In the genomic region with DNA sequence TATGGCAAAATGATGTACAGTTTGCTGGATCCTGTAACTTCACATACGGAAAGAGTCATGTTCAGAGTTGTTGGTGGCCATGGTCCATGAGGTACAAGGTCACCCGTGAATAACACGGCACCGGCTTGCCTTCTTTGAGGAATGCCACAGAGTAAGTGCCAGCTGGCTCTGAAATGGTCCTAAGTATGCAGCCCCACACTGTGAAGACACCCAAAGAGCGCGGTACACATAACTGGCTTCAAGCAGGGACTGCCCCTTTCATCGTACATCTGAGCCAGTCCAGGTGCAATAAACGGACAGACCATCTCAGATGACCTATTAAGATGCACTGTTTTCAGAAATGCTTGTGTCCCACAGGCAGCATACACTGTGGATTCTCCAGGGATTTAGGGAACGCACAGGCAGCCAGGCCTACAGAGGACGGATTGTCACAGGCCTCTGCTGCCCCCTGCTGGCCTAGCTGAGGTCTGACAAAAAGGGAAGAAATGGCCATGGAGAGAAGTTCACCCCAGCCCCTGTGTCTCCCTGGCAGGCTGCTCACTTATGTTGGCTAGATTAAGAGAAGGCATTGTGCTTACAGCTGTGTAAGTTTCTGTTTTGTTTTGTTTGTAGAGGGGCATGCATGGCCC, we compare ENCODE assay signal across 8 mouse cellular contexts.
A peak's percentile ranks its signal among the peaks of the same experiment; 100 is the strongest.
DNase-seq lines count a peak whose midpoint lies in the region; ATAC-seq lines count a peak whose summit lies in the region.

No protein-coding gene starts in this region.

- H3K4me1 ChIP-seq in forebrain, embryonic 11.5 days (replicated peaks; ENCODE audit: control insufficient read depth, insufficient read depth, low read length), result no peaks in the 10 kb centered on the region
- H3K4me1 ChIP-seq in lung, embryonic 16.5 days (replicated peaks; ENCODE audit: control insufficient read depth, insufficient read depth, low read length), result peaks cover 22% of the 10 kb centered on the region

- H3K36me3 ChIP-seq in forebrain, embryonic 11.5 days (ENCODE audit: control insufficient read depth, insufficient read depth, low read length), result no peaks in the 10 kb centered on the region
- H3K36me3 ChIP-seq in lung, embryonic 16.5 days (ENCODE audit: control insufficient read depth, insufficient read depth, low read length), result no peaks in the 10 kb centered on the region

- 53% methylated on average over 10 of the region's 10 CpGs for WGBS in forebrain, embryonic 11.5 days
- 49% methylated on average over 10 of the region's 10 CpGs for WGBS in lung, embryonic 16.5 days

- H3K9me3 ChIP-seq in forebrain, embryonic 11.5 days (ENCODE audit: control insufficient read depth, low read length), result no peaks in the 10 kb centered on the region
- no peaks in the 10 kb centered on the region for H3K9me3 ChIP-seq in lung, embryonic 16.5 days (ENCODE audit: control insufficient read depth, low read length)

- H3K9ac ChIP-seq in forebrain, embryonic 11.5 days (ENCODE audit: low read length), result no peak overlapping the region
- H3K9ac ChIP-seq in lung, embryonic 16.5 days (ENCODE audit: low read length), result no peak overlapping the region

- DNase-seq in ES-CJ7 (ENCODE audit: low read depth, low spot score), result peak; percentile 73
- peak; percentile 39 for DNase-seq in c-Kit-positive CD71-negative TER-119-negative erythroid progenitor cells, embryonic 14.5 days (ENCODE audit: low read depth)
- DNase-seq in forebrain, embryonic 11.5 days (ENCODE audit: low spot score), result peak; percentile 90
- DNase-seq in heart, postnatal 10 days, result peak; percentile 70 to 86
- DNase-seq in kidney, postnatal 25 days, result peak; percentile 73 to 77
- peak; percentile 80 for DNase-seq in ovary, postnatal 36 days (ENCODE audit: low spot score)
- peak; percentile 57 for DNase-seq in thymus, postnatal 14 days

- no peak overlapping the region for H3K4me3 ChIP-seq in forebrain, embryonic 11.5 days (ENCODE audit: low read depth, low read length)
- no peak overlapping the region for H3K4me3 ChIP-seq in lung, embryonic 16.5 days (ENCODE audit: low read length)

- no peak overlapping the region for H3K4me2 ChIP-seq in forebrain, embryonic 11.5 days (ENCODE audit: low read depth, low read length, severe bottlenecking)
- no peak overlapping the region for H3K4me2 ChIP-seq in lung, embryonic 16.5 days (ENCODE audit: low read depth, low read length)

- intact Hi-C loops in heart, postnatal 10 days (cut with DNase I), result loop anchor here (1.0 to 10.0 kb wide), 2 partner anchors 164 to 336 kb away; no protein-coding TSS in a partner anchor

- H3K27ac ChIP-seq in forebrain, embryonic 11.5 days (ENCODE audit: low read depth, low read length), result no peak overlapping the region
- no peak overlapping the region for H3K27ac ChIP-seq in lung, embryonic 16.5 days (ENCODE audit: low read length)

- ATAC-seq in forebrain, embryonic 11.5 days (replicated peaks; ENCODE audit: low FRiP score), result peak; percentile 73
- peak; percentile 43 for ATAC-seq in lung, embryonic 16.5 days (ENCODE audit: low read depth)

- H3K27me3 ChIP-seq in forebrain, embryonic 11.5 days (ENCODE audit: control insufficient read depth, insufficient read depth, low read length), result no peaks in the 10 kb centered on the region
- no peaks in the 10 kb centered on the region for H3K27me3 ChIP-seq in lung, embryonic 16.5 days (ENCODE audit: control insufficient read depth, insufficient read depth, low read depth, low read length)

Comparison
In these comparisons a context has a peak if more than half of its experiments do, and no peak if none do; other contexts are left out.
1. DNase-seq: peak in every context shown above with its lines; median percentile 90 in forebrain, embryonic 11.5 days; 80 in ovary, postnatal 36 days; 78 in heart, postnatal 10 days; 75 in kidney, postnatal 25 days; 73 in ES-CJ7; 57 in thymus, postnatal 14 days; 39 in c-Kit-positive CD71-negative TER-119-negative erythroid progenitor cells, embryonic 14.5 days.